Mouse (Mus musculus) layer of hippocampus, adult 11-12 months (tissue): Measurements from ENCODE around the gene Nrip1.

Experiments
- DNase-seq: peaks from one replicate; pipeline ENCODE4 v3.0.0; 2022; ENCODE audit warnings: low spot score

Nrip1 gene

DNA sequence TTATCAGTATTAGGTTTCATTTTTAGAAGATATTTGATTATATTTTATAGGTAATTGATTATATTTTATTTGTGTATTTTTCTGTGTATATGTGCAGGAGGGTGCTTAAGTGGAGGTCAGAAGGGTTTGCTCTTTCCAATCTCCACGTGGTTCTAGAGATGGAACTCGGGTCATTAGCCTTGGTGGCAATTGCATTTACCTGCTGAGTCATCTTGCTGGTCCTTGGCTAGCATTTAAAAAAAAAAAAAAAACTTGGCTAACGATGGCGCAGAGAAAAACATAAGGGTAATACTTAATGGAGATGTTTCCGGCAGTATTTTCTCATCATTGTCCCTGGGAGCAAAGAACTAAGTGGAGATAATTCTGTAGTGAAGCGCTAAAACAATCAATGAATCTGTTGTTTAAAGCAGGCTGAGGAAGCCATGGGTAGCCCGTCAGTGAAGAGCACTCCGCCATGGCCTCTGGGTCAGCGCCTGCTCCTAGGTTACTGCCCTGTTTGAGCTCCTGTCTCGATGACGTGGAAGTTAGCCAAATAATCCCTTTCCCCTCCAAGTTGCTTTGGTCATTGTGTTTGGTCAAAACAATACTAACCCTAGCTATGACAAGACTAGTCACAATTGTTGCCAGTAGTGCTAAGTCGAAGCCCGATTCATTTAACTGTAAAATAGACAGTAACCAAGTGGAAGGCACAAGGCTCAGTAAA, 25.8 kb downstream of the Nrip1 start:
- no peak for DNase-seq

DNA sequence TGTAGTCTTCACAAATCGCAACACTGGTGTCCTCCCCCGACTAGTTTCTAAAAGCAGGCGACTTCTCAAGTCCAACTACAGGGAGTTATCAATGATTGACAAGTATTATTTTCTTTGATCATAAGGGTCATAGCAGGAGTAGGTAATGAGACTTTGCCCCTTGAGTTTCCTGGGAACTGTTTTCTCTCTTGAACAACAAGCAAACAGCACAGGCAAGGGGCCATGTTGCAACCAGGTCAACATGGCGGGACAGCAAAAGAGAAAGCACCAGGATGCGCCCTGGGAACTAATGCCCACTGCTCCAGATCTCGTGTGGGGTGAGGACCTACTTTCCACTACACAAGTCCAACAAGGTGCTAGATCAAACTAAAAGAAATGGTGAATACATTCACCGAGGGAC, 27.3 kb downstream of the Nrip1 start:
- no peak for DNase-seq

DNA sequence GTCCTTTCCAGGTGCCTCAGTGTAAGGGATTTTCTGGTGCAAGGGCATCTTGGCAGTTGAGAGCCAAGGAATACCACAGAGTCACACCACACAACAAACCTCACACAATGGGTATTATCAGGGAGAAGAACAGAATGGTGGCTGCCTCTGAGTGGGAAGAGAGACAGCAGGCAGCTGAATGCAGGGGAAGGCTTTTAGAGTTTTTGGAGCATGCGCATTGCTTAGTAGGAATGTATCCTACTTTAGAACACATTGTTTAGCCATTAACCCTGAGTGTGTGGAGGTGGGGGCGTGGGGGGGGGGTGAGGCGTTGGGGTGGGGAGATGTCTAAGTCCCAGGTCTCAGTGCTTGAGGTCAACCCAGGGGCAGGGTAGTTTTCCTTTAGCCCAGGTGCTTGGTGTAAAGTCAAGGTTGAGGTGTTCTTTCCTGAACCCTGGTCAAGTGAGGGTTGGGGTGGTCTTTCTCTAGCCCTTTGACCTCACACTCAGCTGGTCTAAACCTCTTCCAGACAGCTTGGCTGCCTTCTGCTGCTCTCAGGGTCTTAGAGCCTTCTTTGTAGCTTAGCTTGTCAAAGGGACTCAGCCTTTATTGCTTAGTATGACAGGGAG, 28.8 kb downstream of the Nrip1 start:
- no peak for DNase-seq

GRCm38 (mm10) chr16:76344030-76344429, 29.6 kb downstream of the Nrip1 start:
- no peak for DNase-seq

DNA sequence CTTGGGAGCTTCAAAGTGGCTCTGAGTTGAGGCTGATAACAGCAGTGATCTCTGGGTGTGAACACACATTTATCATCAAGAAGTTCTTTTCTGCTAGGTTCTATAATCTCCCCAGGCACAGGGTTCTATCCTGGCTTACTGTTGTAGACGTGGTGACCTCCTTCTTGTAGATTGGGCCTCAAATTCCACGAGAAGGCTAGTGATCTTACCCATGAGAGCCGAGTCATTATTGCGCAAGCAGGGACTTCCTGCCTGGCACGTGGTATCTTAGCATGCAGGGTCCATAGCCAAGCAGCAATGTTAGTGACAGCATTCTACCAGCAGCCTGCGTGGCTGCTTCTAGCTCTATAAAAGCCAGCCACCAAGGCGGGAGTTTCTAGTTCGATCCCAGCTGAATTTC, 32.0 kb downstream of the Nrip1 start:
- DNase-seq: no peak

DNA sequence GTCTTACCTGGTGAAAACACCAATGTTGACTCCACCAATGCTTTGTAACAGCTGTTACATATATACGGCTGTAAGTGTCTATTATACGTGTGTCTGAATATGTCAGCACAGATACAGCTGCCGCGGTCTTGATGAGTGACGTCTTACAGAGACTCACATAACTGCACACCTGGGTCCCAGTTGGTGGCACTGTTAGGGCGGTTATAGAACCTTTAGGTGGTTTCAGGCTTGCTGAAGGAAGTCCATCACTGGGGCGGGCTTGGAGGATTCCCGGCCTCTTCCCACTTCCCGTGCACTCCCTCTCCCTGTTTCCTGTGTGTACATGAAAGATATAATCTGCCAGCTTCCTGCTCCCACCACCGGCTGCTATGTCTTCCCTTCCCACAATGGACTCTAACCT, 34.4 kb downstream of the Nrip1 start:
- DNase-seq: no peak

DNA sequence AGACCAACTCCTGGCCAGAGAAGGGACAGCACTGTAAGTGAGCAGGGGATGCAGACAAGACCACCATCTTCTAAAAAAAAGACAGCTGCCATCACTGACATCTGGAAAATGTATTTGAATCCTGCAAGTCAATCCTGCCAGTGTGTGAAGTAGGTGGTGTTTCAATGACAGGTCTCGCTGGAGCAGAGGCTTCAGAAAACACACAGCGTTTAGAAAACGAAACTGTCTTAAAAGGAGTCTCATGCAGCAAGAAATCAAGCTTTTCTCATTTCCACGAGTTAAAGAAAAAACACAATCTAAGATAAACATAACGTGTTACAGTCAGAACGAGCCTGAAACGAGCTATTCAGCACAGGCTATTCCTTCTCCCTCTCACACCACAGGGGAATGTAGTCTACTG, 36.3 kb downstream of the Nrip1 start:
- DNase-seq: no peak

- no peak for DNase-seq
Observed at GRCm38 (mm10) chr16:76336932-76337331, 36.7 kb downstream of the Nrip1 start.

DNA sequence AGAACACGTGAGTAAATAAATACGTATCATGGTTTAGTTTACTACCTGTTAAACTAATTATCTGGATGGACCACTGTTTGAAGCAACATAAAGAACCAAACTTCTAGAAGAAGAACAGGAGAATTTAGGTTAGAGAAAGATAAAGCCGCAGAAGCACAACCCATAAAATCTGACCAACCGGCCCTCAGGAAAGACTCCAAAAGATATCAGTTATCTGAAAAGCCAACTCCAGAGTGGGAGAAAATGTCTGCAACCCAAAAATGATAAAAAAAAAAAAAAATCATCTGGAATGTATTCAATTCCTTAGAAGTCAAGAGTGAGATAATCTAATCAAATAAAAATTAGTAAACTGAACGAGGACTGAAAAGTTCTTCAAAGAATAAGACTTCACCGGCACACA, 37.7 kb downstream of the Nrip1 start:
- DNase-seq: no peak

DNA sequence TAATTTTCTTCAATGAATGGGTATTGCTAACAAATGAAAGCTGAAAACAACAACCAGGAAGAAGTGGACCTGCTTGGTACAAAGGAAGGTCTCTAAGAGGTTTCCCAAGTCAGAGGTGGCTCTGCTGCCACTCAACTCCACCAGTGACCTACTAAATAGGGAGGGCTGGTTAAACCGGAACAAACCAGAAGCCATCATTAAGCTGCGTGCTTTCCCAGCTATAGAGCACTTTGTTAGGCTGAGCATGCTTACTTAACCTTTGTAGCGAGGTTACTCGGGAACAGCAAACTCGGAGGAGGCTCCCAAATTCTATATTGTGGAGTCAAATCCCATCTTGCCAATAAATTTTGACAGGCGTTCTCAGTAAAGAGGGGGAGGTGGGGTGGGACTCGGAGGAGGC, 41.5 kb downstream of the Nrip1 start:
- no peak for DNase-seq

- no peak for DNase-seq
Observed at GRCm38 (mm10) chr16:76331231-76331630, 42.4 kb downstream of the Nrip1 start.

- no peak for DNase-seq
Observed at GRCm38 (mm10) chr16:76325315-76325710, 48.3 kb downstream of the Nrip1 start.

GRCm38 (mm10) chr16:76324411-76325314, 49.0 kb downstream of the Nrip1 start:
- no peak for DNase-seq

- DNase-seq: no peak
Observed at GRCm38 (mm10) chr16:76323594-76324307, 49.9 kb downstream of the Nrip1 start.

DNA sequence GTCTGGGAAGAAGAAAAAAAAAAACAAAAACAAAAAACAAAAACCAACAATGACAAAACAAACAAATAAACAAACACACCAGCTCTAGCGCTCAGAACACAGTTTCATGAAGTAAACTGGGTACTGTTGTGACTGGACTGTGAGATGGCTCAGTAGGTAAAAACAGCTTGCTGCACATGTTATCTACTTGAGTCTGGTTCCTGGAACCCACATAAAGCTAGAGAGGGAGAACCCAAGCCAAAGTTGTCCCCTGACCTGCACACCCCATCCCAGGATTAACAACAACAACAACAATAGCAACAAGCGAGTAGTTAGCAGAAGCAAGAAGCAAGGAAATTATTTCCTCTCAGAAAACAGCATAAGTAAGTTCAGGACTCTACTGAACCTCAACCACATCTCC, 50.5 kb downstream of the Nrip1 start:
- no peak for DNase-seq

DNA sequence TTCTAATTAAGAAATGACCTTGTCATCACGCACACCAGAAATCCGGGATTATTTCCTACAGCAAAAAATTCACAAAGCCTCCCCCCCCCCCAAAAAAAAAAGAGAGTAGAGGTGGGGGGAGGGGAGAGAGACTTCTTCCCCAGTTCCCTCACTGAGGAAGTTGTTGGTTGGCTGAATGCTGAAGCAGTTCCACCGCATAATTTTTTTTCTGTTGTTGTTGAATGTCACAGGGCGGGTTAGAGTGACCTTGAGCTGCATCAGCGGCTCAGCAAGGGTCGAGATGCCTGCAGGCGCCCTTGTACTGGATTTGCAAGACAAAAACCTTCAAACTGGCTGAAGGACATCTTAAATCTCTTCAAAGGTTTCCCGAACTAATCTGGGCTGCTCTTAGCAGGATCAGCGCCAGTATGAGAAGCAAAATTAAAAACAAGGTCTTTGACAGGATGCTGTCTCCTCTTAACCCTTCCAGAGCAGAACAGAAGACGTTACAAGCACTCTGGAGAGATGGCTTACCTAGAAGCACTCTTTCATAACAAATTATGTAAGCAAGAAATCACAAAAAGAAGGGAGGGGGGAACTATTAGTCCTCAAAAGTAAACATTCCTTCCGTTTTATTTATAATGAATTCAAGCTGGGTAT, 52.0 kb downstream of the Nrip1 start:
- no peak for DNase-seq

DNA sequence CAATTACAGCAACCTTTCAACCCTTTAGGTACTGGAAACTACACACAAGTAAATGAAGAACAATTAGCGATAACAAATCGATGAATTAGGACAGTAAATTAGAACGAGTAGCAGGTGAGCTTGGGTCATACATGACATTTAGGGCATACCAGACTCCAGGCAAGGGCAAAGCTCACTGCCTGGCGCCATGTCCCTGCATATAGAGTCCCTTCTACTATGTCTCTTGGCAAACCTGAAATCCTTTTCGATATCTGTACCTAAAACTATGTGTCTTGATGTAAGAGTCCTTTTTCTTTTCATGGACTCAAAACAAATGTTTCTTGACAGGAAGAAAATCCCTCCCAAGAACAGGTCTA, 53.5 kb downstream of the Nrip1 start:
- no peak for DNase-seq

DNA sequence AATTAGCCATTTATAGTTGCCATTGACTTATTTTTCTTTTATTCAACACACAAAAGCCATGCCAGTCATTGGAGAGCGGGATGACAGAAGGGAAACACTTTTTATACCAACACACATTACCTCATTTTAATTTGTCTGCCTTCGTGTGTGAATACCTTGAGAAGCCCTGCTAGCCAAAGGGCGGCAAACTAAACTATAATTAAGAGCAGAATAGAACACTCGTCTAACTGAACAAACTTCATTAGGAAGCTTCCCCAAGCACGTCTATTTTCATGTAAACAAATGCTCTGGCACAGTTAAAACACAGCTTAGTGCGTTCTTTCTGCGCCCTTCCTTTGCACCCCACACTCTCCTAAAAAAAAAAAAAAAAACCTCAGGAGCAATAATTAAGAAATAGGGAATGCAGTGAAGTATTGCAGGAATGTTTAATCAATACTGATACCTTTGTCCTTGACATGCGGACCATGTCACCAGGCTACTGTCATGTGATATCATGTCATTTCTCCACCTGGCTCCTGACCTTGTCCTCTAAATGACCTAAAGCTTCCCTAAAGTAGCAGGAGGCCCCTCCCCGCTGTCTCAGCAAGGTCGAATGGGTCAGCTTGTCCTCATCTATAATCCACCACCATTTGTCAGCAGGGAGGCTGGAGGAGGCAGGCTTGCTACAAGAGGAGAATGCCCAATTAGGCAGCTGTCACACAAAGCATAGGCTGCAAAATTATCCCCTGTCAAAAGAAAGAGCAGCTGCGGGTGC, 54.1 kb downstream of the Nrip1 start:
- no peak for DNase-seq

DNA sequence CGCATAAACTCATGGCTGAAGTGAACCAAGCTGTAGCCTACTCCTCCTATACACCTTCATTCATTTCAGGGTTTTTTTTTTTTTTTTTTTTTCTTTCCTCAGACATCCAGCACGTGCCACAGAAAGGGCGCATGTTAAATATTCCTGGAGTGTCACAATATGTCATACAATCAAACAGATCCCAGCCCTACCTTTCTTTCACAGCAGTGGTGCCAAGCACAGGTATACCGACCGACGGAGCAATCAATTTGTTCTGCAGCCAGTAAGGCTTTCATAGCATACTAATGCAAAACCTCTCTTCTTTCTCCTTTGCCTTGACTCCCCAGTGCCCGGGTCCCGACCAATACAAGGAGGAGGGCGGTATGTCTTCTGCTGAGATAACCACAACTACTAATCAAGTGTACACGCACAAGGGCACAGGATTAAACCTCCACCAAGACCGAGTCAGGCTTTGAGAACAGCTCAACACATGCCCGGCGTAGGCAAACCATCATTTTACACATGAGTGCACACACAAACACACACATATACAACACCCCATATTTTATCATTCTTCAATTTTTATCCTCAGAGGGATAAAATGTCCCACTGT, 55.2 kb downstream of the Nrip1 start:
- DNase-seq: no peak

GRCm38 (mm10) chr16:76316940-76317822, 56.4 kb downstream of the Nrip1 start:
- DNase-seq: no peak
